Mouse (Mus musculus): ENCODE data around the gene Rpl12.

DNA sequence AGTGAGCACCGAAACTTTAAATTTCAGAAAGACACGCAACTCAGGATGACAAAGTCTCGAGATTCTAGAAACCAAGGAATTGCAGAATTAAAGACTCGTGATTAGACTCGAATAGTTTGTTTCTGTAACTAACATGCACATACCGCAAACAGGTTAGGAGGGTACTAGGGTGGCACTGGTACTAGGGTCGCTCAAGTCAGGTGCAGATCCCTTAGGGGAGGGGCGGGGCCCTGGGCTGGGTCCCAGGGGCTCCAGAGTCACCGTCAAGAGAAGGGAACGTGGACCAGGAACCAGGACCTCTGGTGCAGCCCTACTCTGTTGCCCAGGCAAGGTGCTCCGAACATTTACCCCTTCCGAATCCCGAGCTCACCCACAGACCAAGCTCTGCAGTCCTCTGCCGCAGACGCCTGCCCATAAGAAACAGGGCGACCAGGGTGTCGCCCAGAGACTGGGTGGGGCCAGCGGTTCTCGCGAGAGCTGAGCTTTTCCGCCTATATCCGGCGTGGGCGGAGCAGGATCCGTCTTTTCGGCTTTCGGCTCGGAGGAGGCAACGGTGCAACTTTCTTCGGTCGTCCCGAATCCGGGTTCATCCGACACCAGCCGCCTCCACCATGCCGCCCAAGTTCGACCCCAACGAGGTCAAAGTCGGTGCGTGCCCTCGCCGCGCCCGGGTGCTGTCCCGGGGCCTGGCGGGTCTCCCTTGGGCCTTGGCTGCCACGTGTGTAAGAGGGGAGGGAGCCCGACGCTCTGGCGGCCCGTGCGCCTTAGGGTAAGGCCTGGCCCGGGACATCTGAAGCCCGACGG lies at the start of gene Rpl12, which contains the start of gene Lrsam1:
- TF ChIP-seq GATA1 (IDR thresholded peaks at IDR 0.05; ENCODE audit: borderline replicate concordance, low read length) (no peak), FLI1 (IDR thresholded peaks at IDR 0.05; ENCODE audit: low read length) (no peak; the same call in 1 of the 2 replicates)

All from megakaryocyte, embryonic 14.5 days (primary cell).